Mouse (Mus musculus) limb, embryonic 13.5 days (tissue): ENCODE results near the gene Lalba. TPM values are rescaled to one million over a fixed set of nuclear protein-coding genes. Genes with fewer than 3 reads are reported as not detected.

Source experiments
- microRNA-seq: library from miRNA; unstranded; fragments of <30 nt; microRNA quantifications from one replicate; pipeline ENCODE4, GENCODE M21; 2016
- polyA plus RNA-seq: library from polyadenylated mRNA; unstranded; fragments of >200 nt; fragmentation: Nextera tagmentation; extraction: Ambion mirVana; gene quantifications from 2 replicates; pipeline ENCODE4 v1.2.1, GENCODE M21; 2015

The Lalba gene
- polyA plus RNA-seq, 1 experiment from 2014 or later = 0.19 TPM

Small RNA genes within 50 kb of the gene (microRNA-seq; reads per million reads assigned to microRNA genes)
- not detected for gene Mir1291

Other genes with a start within 250 kb of the Lalba start
- gene Olfr286, start 248.3 kb downstream of the Lalba start, polyA plus RNA-seq = not detected in 2 replicates
- not detected in 2 replicates for gene H1fnt, start 225.4 kb downstream of the Lalba start, polyA plus RNA-seq
- 0.37 and 0.47 TPM in 2 replicates for gene Zfp641, start 186.6 kb downstream of the Lalba start, polyA plus RNA-seq
- gene Olfr285, start 165.4 kb downstream of the Lalba start, polyA plus RNA-seq = not detected in 2 replicates
- gene Olfr284, start 141.7 kb downstream of the Lalba start, polyA plus RNA-seq = not detected in 2 replicates
- gene Olfr283, start 101.8 kb downstream of the Lalba start, polyA plus RNA-seq = not detected in 2 replicates
- not detected in 2 replicates for gene Olfr282, start 51.5 kb downstream of the Lalba start, polyA plus RNA-seq
- not detected in 2 replicates for gene Olfr281, start 30.1 kb downstream of the Lalba start, polyA plus RNA-seq
- not detected in 2 replicates for gene OR5BS1P, start 12.8 kb downstream of the Lalba start, polyA plus RNA-seq
- gene Olfr279, start 9.7 kb upstream of the Lalba start, polyA plus RNA-seq = not detected in 2 replicates
- 139 and 147 TPM in 2 replicates for gene Kansl2, start 51.5 kb upstream of the Lalba start, polyA plus RNA-seq
- 57.7 and 62.1 TPM in 2 replicates for gene Ccnt1, start 88.2 kb upstream of the Lalba start, polyA plus RNA-seq
- not detected in 2 replicates for gene 4930415O20Rik, start 88.3 kb upstream of the Lalba start, polyA plus RNA-seq
- gene Adcy6, start 127.4 kb upstream of the Lalba start, polyA plus RNA-seq = 16.9 and 17.1 TPM in 2 replicates
- 43.7 and 48.2 TPM in 2 replicates for gene Cacnb3, start 148.1 kb upstream of the Lalba start, polyA plus RNA-seq
- gene Ddx23, start 180.2 kb upstream of the Lalba start, polyA plus RNA-seq = 34.5 and 35.5 TPM in 2 replicates
- 0.87 and 1.1 TPM in 2 replicates for gene Rnd1, start 194.7 kb upstream of the Lalba start, polyA plus RNA-seq
- gene Ccdc65, start 225.5 kb upstream of the Lalba start, polyA plus RNA-seq = 0.87 and 0.90 TPM in 2 replicates
- gene Fkbp11, start 245.5 kb upstream of the Lalba start, polyA plus RNA-seq = 50.8 and 51.5 TPM in 2 replicates